Mouse (Mus musculus) intestine, embryonic 15.5 days (tissue): Measurements from ENCODE around the gene Tubgcp2. TPM values are rescaled to one million over a fixed set of nuclear protein-coding genes. Genes with fewer than 3 reads are reported as not detected.

Experiments
- ATAC-seq: fragments of 200-750 bp; cut with Nextera tagmentation; 2 replicates; pipeline ENCODE4 v1.8.0; 2017; ENCODE audit warnings: moderate TSS enrichment, moderate library complexity
- H3K27ac ChIP-seq: fragments of 300-500 bp; sonication (generic); 2 replicates; pipeline ENCODE4 v1.5.1; 2015; ENCODE audit warnings: mild to moderate bottlenecking, inconsistent platforms
- H3K27me3 ChIP-seq: fragments of 300-500 bp; sonication (generic); replicated peaks from 2 replicates; pipeline ENCODE4 v1.6.1; 2015; ENCODE audit warnings: inconsistent platforms
- H3K36me3 ChIP-seq: fragments of 300-500 bp; sonication (generic); 2 replicates; pipeline ENCODE4 v1.6.1; 2015; ENCODE audit warnings: inconsistent platforms
- H3K4me1 ChIP-seq: fragments of 300-500 bp; sonication (generic); replicated peaks from 2 replicates; pipeline ENCODE4 v1.6.1; 2015; ENCODE audit warnings: inconsistent platforms
- H3K4me2 ChIP-seq: fragments of 300-500 bp; sonication (generic); replicated peaks from 2 replicates; pipeline ENCODE4 v1.6.1; 2015; ENCODE audit warnings: mild to moderate bottlenecking, inconsistent platforms
- H3K4me3 ChIP-seq: fragments of 300-500 bp; sonication (generic); replicated peaks from 2 replicates; pipeline ENCODE4 v1.5.1; 2015; ENCODE audit warnings: inconsistent platforms
- H3K9ac ChIP-seq: fragments of 300-500 bp; sonication (generic); 2 replicates; pipeline ENCODE4 v1.6.1; 2015; ENCODE audit warnings: inconsistent platforms
- H3K9me3 ChIP-seq: fragments of 300-500 bp; sonication (generic); 2 replicates; pipeline ENCODE4 v1.6.1; 2016; ENCODE audit warnings: inconsistent platforms
- WGBS: fragments of 180-500 bp; shearing (Covaris S2); methylation state at CpG from one replicate; pipeline ENCODE4 v1.1.7; 2015; 5-methylcytosine and 5-hydroxymethylcytosine counted together
- microRNA counts: library from miRNA; unstranded; fragments of <30 nt; microRNA quantifications from one replicate; lab custom pipeline; 2016
- polyA plus RNA-seq: library from polyadenylated mRNA; unstranded; fragments of >200 nt; fragmentation: Nextera tagmentation; extraction: Ambion mirVana; gene quantifications from 2 replicates; pipeline ENCODE4 v1.2.1, GENCODE M21; 2015

Tubgcp2 gene
- polyA plus RNA-seq, 1 experiment from 2014 or later: 41.3 TPM

DNA sequence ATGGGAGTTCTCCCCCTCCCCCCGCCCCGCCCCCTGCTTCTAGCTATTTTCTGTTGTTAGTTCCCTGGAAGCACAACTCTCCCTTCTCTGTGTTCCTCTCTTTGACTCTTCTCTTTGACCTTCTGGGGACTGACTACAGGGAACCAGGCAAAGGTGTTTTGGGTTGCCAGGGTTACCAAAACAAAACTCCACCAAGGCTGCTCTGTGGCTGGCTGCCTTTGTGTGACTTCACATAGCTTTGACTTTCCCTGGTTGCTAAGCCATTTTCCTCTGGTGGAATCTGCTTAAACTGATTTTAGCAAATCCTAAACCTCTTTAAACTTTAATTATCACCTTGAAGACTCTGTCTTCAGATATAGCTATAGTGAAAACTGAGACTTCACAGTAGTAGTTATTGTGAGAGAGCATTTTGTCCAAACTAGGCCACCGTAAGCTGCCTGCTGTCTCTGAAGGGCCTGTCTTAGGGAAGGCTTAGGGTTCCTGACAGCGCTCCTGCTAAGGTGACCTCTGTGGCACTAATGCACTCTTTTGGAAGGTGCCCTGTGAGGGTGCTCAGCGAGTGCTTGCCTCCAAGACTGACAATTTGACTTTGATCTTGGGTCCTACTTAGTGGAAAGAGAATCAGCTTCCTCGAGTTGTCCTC lies 84.4 kb downstream of the Tubgcp2 start:
- Histone ChIP-seq H3K9me3 (no peaks in the 10 kb centered on the region), H3K9ac (no peak overlapping the region), H3K4me2 (no peak overlapping the region), H3K4me1 (peaks cover 3% of the 10 kb centered on the region; the same call in 1 of the 2 replicates), H3K36me3 (no peaks in the 10 kb centered on the region), H3K27me3 (peaks cover under 1% of the 10 kb centered on the region; the same call in 1 of the 2 replicates), H3K27ac (no peak overlapping the region), H3K4me3 (no peak overlapping the region)
- 78% methylated on average over 6 of the region's 6 CpGs for WGBS
- ATAC-seq: no peak

DNA sequence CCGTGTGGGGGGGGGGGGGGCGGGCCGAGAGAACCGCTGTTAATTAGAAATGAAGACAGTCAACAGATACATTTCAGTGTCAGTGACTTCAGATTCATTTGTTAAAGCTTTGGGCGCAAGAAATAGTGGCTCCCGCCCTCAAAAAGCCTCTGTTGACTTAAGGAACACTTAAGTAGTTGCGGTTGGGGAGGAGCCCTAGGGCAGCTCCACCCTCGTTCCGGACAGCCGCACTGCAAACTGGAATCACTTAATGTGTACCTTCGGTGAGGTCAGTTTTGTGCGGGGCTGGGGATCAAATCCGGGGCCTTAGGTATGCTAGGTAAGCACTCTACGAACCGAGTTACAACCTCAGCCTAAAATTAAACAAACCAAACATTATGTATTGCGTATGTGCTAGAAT lies 85.4 kb downstream of the Tubgcp2 start:
- no peaks in the 10 kb centered on the region for H3K36me3 ChIP-seq
- peak overlapping the region; percentile 93 for H3K4me2 ChIP-seq
- H3K4me1 ChIP-seq: peaks cover 3% of the 10 kb centered on the region; the same call in 1 of the 2 replicates
- no peaks in the 10 kb centered on the region for H3K9me3 ChIP-seq
- peaks cover 7% of the 10 kb centered on the region for H3K27me3 ChIP-seq
- peak; percentile 67 for ATAC-seq
- no peak overlapping the region for H3K27ac ChIP-seq
- peak overlapping the region; percentile 58 for H3K4me3 ChIP-seq
- WGBS: 3% methylated on average over 16 of the region's 16 CpGs
- peak overlapping the region; percentile 53 for H3K9ac ChIP-seq

DNA sequence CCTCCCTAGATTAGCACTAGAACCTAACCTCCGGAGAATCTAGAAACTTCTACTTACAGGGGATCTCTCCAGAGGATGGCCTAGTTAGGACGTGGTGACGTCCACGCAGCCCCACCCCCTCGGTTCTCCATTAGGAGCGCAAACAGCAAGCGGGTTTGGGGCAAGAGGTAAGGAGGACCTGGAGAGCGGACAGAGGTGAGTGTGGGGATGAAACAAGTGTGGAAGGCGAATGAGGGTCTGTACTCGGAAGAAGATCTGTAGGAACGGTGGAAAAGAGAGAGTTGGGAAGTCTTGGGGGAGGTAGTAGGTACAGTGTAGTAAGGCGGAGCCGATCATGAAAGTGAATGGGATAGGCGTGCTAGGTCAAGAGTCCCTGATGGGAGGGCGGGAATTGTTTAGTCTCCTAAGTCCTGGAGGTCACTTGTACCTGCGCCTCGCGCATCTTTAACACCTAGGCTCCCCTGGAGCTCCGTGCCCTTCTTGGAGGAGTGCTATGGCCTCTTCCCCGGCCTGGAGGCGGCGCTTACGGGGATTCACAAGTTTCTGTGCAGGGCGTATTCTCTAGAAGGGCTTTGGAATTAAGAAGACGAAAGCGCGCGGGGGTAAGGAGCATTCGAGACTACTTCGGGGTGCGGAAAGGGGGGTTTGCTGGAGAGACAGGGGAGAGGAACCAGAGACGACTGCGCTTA lies 86.0 kb downstream of the Tubgcp2 start:
- WGBS: 1% methylated on average over 33 of the region's 33 CpGs
- H3K36me3 ChIP-seq: no peaks in the 10 kb centered on the region
- no peaks in the 10 kb centered on the region for H3K9me3 ChIP-seq
- H3K9ac ChIP-seq: peak overlapping the region; percentile 53
- H3K27me3 ChIP-seq: peaks cover 14% of the 10 kb centered on the region
- peak overlapping the region; percentile 93 for H3K4me2 ChIP-seq
- 0 out of 2 replicates have a peak overlapping the region, but pooled peaks have one; percentile 48 for H3K27ac ChIP-seq
- peak; percentile 88 for ATAC-seq
- peaks cover 3% of the 10 kb centered on the region; the same call in 1 of the 2 replicates for H3K4me1 ChIP-seq
- peak overlapping the region; percentile 58 for H3K4me3 ChIP-seq

DNA sequence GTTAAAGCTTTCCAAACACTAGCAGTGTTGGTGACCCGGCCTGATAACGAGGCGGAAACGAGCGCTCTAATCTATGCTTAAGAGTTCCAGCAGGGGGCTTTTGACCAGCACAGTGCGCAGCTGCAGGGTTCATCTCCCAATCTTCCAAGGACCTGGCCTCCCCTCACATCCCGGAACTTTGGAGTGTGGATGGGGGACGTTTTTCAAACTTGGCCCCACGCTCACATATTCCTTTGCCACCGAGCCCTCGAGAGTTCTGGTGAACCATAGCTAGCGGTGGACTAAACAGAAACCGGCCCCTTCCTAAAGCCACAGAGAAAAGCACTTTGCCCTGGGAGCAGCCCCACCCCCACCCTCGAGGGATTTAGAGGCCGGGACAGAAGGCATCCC lies 86.6 kb downstream of the Tubgcp2 start:
- Histone ChIP-seq H3K4me3 (peak overlapping the region; percentile 58), H3K27me3 (peaks cover 19% of the 10 kb centered on the region), H3K9ac (peak overlapping the region; percentile 53), H3K4me1 (peaks cover 3% of the 10 kb centered on the region; the same call in 1 of the 2 replicates), H3K9me3 (no peaks in the 10 kb centered on the region), H3K4me2 (peak overlapping the region; percentile 93), H3K27ac (no peak overlapping the region), H3K36me3 (no peaks in the 10 kb centered on the region)
- under 1% methylated on average over 15 of the region's 15 CpGs for WGBS
- peak; percentile 86 for ATAC-seq

DNA sequence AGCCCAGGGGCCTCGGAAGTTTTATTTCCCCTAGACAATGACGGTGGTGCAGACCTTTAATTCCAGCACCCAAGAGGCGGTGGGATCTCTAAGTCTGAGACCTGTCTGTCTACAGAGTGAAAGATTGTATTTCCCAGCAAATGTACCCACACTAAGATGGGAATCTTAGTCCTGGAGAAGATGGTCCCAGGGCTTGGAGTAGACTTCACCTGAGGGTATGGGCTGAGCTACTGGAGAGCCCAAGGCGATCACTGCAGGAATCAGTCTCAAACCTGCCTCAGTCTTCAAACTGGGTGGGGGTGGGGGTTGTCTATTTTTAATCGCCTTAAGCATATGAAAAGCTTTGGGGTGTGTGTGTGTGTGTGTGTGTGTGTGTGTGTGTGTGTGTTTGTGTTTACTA lies 90.4 kb downstream of the Tubgcp2 start:
- peaks cover 56% of the 10 kb centered on the region for H3K27me3 ChIP-seq
- 35% methylated on average over 5 of the region's 5 CpGs for WGBS
- no peak overlapping the region for H3K4me2 ChIP-seq
- H3K9me3 ChIP-seq: no peaks in the 10 kb centered on the region
- H3K9ac ChIP-seq: no peak overlapping the region
- peaks cover 17% of the 10 kb centered on the region for H3K4me1 ChIP-seq
- H3K4me3 ChIP-seq: no peak overlapping the region
- H3K27ac ChIP-seq: no peak overlapping the region
- H3K36me3 ChIP-seq: no peaks in the 10 kb centered on the region
- no peak for ATAC-seq

MicroRNAs encoded within 50 kb of the gene (microRNA counts, 519-probe panel; counts per million panel counts)
- microRNA mmu-miR-202-3p (lab: Ali Mortazavi, UCI): 2,096 counts per million, percentile 49 among the panel's probes with 10 or more counts
- 2,415 counts per million, percentile 62 among the panel's probes with 10 or more counts for microRNA mmu-miR-202-5p (lab: Ali Mortazavi, UCI)

Other genes starting within 250 kb of the Tubgcp2 start
- gene Adgra1, start 202.5 kb downstream of the Tubgcp2 start, polyA plus RNA-seq: 0.11 and 0.96 TPM in 2 replicates
- gene Kndc1, start 142.0 kb downstream of the Tubgcp2 start, polyA plus RNA-seq: 0.13 and 0.24 TPM in 2 replicates
- gene Utf1, start 92.9 kb downstream of the Tubgcp2 start, polyA plus RNA-seq: not detected in 2 replicates
- 0.15 and 0.24 TPM in 2 replicates for gene 6430531B16Rik, start 57.9 kb downstream of the Tubgcp2 start, polyA plus RNA-seq
- 1.3 and 2.2 TPM in 2 replicates for gene Adam8, start 44.1 kb downstream of the Tubgcp2 start, polyA plus RNA-seq
- 32.2 and 32.9 TPM in 2 replicates for gene Zfp511, start 278 bp downstream of the Tubgcp2 start, polyA plus RNA-seq
- not detected in 2 replicates for gene Msx3, start 12.4 kb upstream of the Tubgcp2 start, polyA plus RNA-seq
- gene Caly, start 45.9 kb upstream of the Tubgcp2 start, polyA plus RNA-seq: 3.4 and 3.7 TPM in 2 replicates
- gene Prap1, start 56.7 kb upstream of the Tubgcp2 start, polyA plus RNA-seq: 487 and 598 TPM in 2 replicates
- gene Fuom, start 65.8 kb upstream of the Tubgcp2 start, polyA plus RNA-seq: 53.5 and 59.6 TPM in 2 replicates
- 38.3 and 38.4 TPM in 2 replicates for gene Paox, start 79.1 kb upstream of the Tubgcp2 start, polyA plus RNA-seq
- 183 and 188 TPM in 2 replicates for gene Echs1, start 79.8 kb upstream of the Tubgcp2 start, polyA plus RNA-seq
- 24.0 and 27.3 TPM in 2 replicates for gene Mtg1, start 100.9 kb upstream of the Tubgcp2 start, polyA plus RNA-seq
- 1.2 and 1.7 TPM in 2 replicates for gene Sprn, start 118.2 kb upstream of the Tubgcp2 start, polyA plus RNA-seq
- not detected in 2 replicates for gene Olfr522, start 128.1 kb upstream of the Tubgcp2 start, polyA plus RNA-seq
- not detected in 2 replicates for gene Olfr523, start 136.5 kb upstream of the Tubgcp2 start, polyA plus RNA-seq
- not detected in 2 replicates for gene Olfr524, start 169.3 kb upstream of the Tubgcp2 start, polyA plus RNA-seq
- 0.09 and 0.20 TPM in 2 replicates for gene Cd163l1, start 181.6 kb upstream of the Tubgcp2 start, polyA plus RNA-seq
- gene 5830411N06Rik, start 210.6 kb upstream of the Tubgcp2 start, polyA plus RNA-seq: not detected in 2 replicates